Mouse (Mus musculus) testis, adult 10 weeks (tissue): ENCODE measurements around the gene Eya3. TPM values are rescaled to one million over a fixed set of nuclear protein-coding genes. Genes with fewer than 3 reads are reported as not detected.

Experiments
- polyA plus RNA-seq: library from polyadenylated mRNA; stranded (reverse); fragments of 350-450 nt; fragmentation: Illumina TruSeq; extraction: RNeasy Lipid Tissue Mini Kit (QIAGEN cat#74804); gene quantifications from one replicate; pipeline ENCODE4 v1.2.3, GENCODE M21; 2014; ENCODE audit warnings: low read depth, low replicate concordance

Eya3 gene
- polyA plus RNA-seq: 72.4 TPM

GRCm38 (mm10) chr4:132638461-132639190 lies at the start of gene Eya3:
Eya3 (plus strand) TSS chr4:132638987.

GRCm38 (mm10) chr4:132732148-132732684 lies 93.4 kb downstream of the Eya3 start, which contains the start of gene Xkr8:
Xkr8 (minus strand) TSS chr4:132732546.

GRCm38 (mm10) chr4:132756974-132757373 lies 118.2 kb downstream of the Eya3 start, which contains the start of gene Smpdl3b:
Smpdl3b (minus strand) TSS chr4:132757252.

GRCm38 (mm10) chr4:132767914-132768876 lies 129.4 kb downstream of the Eya3 start, which contains the start of gene Rpa2:
Rpa2 (plus strand) TSS chr4:132768332.

Other genes with a start within 250 kb of the Eya3 start
- 12.0 TPM for gene Phactr4, start 216.5 kb upstream of the Eya3 start, polyA plus RNA-seq
- 1.7 TPM for gene Med18, start 175.1 kb upstream of the Eya3 start, polyA plus RNA-seq
- 2.8 TPM for gene Sesn2, start 128.5 kb upstream of the Eya3 start, polyA plus RNA-seq
- gene Atpif1, start 105.3 kb upstream of the Eya3 start, polyA plus RNA-seq: 403 TPM
- 171 TPM for gene Dnajc8, start 103.4 kb upstream of the Eya3 start, polyA plus RNA-seq
- gene Ptafr, start 74.9 kb upstream of the Eya3 start, polyA plus RNA-seq: 0.20 TPM
- gene Xkr8, start 93.6 kb downstream of the Eya3 start, polyA plus RNA-seq: 8.4 TPM
- 2.4 TPM for gene Smpdl3b, start 118.3 kb downstream of the Eya3 start, polyA plus RNA-seq
- gene Rpa2, start 129.3 kb downstream of the Eya3 start, polyA plus RNA-seq: 11.9 TPM
- gene Themis2, start 157.4 kb downstream of the Eya3 start, polyA plus RNA-seq: 0.18 TPM
- gene Ppp1r8, start 204.2 kb downstream of the Eya3 start, polyA plus RNA-seq: 9.0 TPM
- 68.1 TPM for gene Stx12, start 245.5 kb downstream of the Eya3 start, polyA plus RNA-seq